Mouse (Mus musculus): Measurements from ENCODE around the gene Gm28374. TPM values are rescaled to one million over a fixed set of nuclear protein-coding genes. Genes with fewer than 3 reads are reported as not detected.

The Gm28374 gene
- polyA plus RNA-seq, 1 experiment = 0.26 TPM

GRCm38 (mm10) chr19:6069851-6070250, 12.2 kb downstream of the Gm28374 start:
- Histone ChIP-seq H3K27me3 (ENCODE audit: control insufficient read depth, insufficient read depth, insufficient read length) (no peaks in the 10 kb centered on the region), H3K79me2 (ENCODE audit: control insufficient read depth, insufficient read depth) (peaks cover 5% of the 10 kb centered on the region), H3K36me3 (ENCODE audit: control insufficient read depth, insufficient read depth) (peaks cover 3% of the 10 kb centered on the region), H3K4me2 (ENCODE audit: low read depth) (no peak overlapping the region), H3ac (ENCODE audit: control insufficient read depth, insufficient read length) (no peak overlapping the region), H3K4me3 (no peak overlapping the region)
- TF ChIP-seq E2F4 (IDR thresholded peaks at IDR 0.05; ENCODE audit: insufficient read depth) = no peak
- TF ChIP-seq TCF3 (IDR thresholded peaks at IDR 0.05; ENCODE audit: insufficient read length, low read depth) = no peak
- no peak for TF ChIP-seq TCF12 (IDR thresholded peaks at IDR 0.05; ENCODE audit: insufficient read depth, poor library complexity, severe bottlenecking)
- no peak for TF ChIP-seq REST (IDR thresholded peaks at IDR 0.05; ENCODE audit: insufficient read depth, insufficient read length)
- TF ChIP-seq MAX (IDR thresholded peaks at IDR 0.05; ENCODE audit: low read depth) = no peak
- no peak for TF ChIP-seq MYOD1 (IDR thresholded peaks at IDR 0.05; ENCODE audit: control insufficient read depth in 1 of 3, insufficient read length in 2 of 3, low read depth in 2 of 3)
- no peak for TF ChIP-seq CEBPB (IDR thresholded peaks at IDR 0.05; ENCODE audit: insufficient read depth, poor library complexity, severe bottlenecking)
- TF ChIP-seq USF1 (IDR thresholded peaks at IDR 0.05; ENCODE audit: low read depth) = no peak
- no peak for TF ChIP-seq SRF (IDR thresholded peaks at IDR 0.05; ENCODE audit: control insufficient read depth, insufficient read length, low read depth)
- no peak for TF ChIP-seq MYOG (IDR thresholded peaks at IDR 0.05; ENCODE audit: control insufficient read depth in 1 of 3, insufficient read depth in 1 of 3, insufficient read length in 2 of 3, low read depth in 2 of 3)
- no peak for TF ChIP-seq POLR2A (IDR thresholded peaks at IDR 0.05; ENCODE audit: insufficient read length, low read depth)

GRCm38 (mm10) chr19:6068951-6069350, 13.1 kb downstream of the Gm28374 start:
- H3K79me2 ChIP-seq (ENCODE audit: control insufficient read depth, insufficient read depth) = peaks cover 5% of the 10 kb centered on the region
- TF ChIP-seq SRF (IDR thresholded peaks at IDR 0.05; ENCODE audit: control insufficient read depth, insufficient read length, low read depth) = no peak
- no peak for TF ChIP-seq POLR2AphosphoS2 (IDR thresholded peaks at IDR 0.05; ENCODE audit: insufficient read length, low read depth)
- no peak for TF ChIP-seq REST (IDR thresholded peaks at IDR 0.05; ENCODE audit: insufficient read depth, insufficient read length)
- no peak for TF ChIP-seq E2F4 (IDR thresholded peaks at IDR 0.05; ENCODE audit: insufficient read depth)
- no peak for TF ChIP-seq TCF12 (IDR thresholded peaks at IDR 0.05; ENCODE audit: insufficient read depth, poor library complexity, severe bottlenecking)
- TF ChIP-seq USF1 (IDR thresholded peaks at IDR 0.05; ENCODE audit: low read depth) = no peak
- no peak for TF ChIP-seq MYOG (IDR thresholded peaks at IDR 0.05; ENCODE audit: control insufficient read depth in 1 of 3, insufficient read depth in 1 of 3, insufficient read length in 2 of 3, low read depth in 2 of 3)
- TF ChIP-seq MAX (IDR thresholded peaks at IDR 0.05; ENCODE audit: low read depth) = no peak
- H3K4me2 ChIP-seq (ENCODE audit: low read depth) = no peak overlapping the region
- H3K4me3 ChIP-seq = no peak overlapping the region
- H3ac ChIP-seq (ENCODE audit: control insufficient read depth, insufficient read length) = no peak overlapping the region
- H3K36me3 ChIP-seq (ENCODE audit: control insufficient read depth, insufficient read depth) = peaks cover 3% of the 10 kb centered on the region
- no peaks in the 10 kb centered on the region for H3K27me3 ChIP-seq (ENCODE audit: control insufficient read depth, insufficient read depth, insufficient read length)

- no peaks in the 10 kb centered on the region for H3K36me3 ChIP-seq (ENCODE audit: control insufficient read depth, insufficient read depth)
- H3K4me2 ChIP-seq (ENCODE audit: low read depth) = peak within 1 kb of the TSS; percentile 99
- peaks cover 11% of the 10 kb centered on the region for H3K79me2 ChIP-seq (ENCODE audit: control insufficient read depth, insufficient read depth)
- H3K27me3 ChIP-seq (ENCODE audit: control insufficient read depth, insufficient read depth, insufficient read length) = no peaks in the 10 kb centered on the region
- H3ac ChIP-seq (ENCODE audit: control insufficient read depth, insufficient read length) = peak within 1 kb of the TSS; percentile 17
- H3K4me3 ChIP-seq = peak within 1 kb of the TSS; percentile 41
- TF ChIP-seq MYOD1 (IDR thresholded peaks at IDR 0.05; ENCODE audit: control insufficient read depth in 1 of 3, insufficient read length in 2 of 3, low read depth in 2 of 3) (peak in 1 of 3 experiments; percentile 43), E2F4 (IDR thresholded peaks at IDR 0.05; ENCODE audit: insufficient read depth) (peak; percentile 75), POLR2AphosphoS2 (IDR thresholded peaks at IDR 0.05; ENCODE audit: insufficient read length, low read depth) (peak; percentile 16), TCF3 (IDR thresholded peaks at IDR 0.05; ENCODE audit: insufficient read length, low read depth) (no peak), MYOG (IDR thresholded peaks at IDR 0.05; ENCODE audit: control insufficient read depth in 1 of 3, insufficient read depth in 1 of 3, insufficient read length in 2 of 3, low read depth in 2 of 3) (peak in 2 of 3 experiments; percentile 38 to 42), POLR2A (IDR thresholded peaks at IDR 0.05; ENCODE audit: insufficient read length, low read depth) (no peak), REST (IDR thresholded peaks at IDR 0.05; ENCODE audit: insufficient read depth, insufficient read length) (no peak)
Observed at GRCm38 (mm10) chr19:6067724-6068415, 14.2 kb downstream of the Gm28374 start, which contains the start of gene Tm7sf2. Tm7sf2 (minus strand) TSS chr19:6068373.

- peaks cover 18% of the 10 kb centered on the region for H3K79me2 ChIP-seq (ENCODE audit: control insufficient read depth, insufficient read depth)
- H3ac ChIP-seq (ENCODE audit: control insufficient read depth, insufficient read length) = peak overlapping the region; percentile 17
- H3K4me2 ChIP-seq (ENCODE audit: low read depth) = peak overlapping the region; percentile 99
- peak overlapping the region; percentile 41 for H3K4me3 ChIP-seq
- TF ChIP-seq POLR2AphosphoS2 (IDR thresholded peaks at IDR 0.05; ENCODE audit: insufficient read length, low read depth) (peak; percentile 83), E2F4 (IDR thresholded peaks at IDR 0.05; ENCODE audit: insufficient read depth) (no peak), REST (IDR thresholded peaks at IDR 0.05; ENCODE audit: insufficient read depth, insufficient read length) (no peak), MYOD1 (IDR thresholded peaks at IDR 0.05; ENCODE audit: control insufficient read depth in 1 of 3, insufficient read length in 2 of 3, low read depth in 2 of 3) (no peak)
- H3K27me3 ChIP-seq (ENCODE audit: control insufficient read depth, insufficient read depth, insufficient read length) = no peaks in the 10 kb centered on the region
- H3K36me3 ChIP-seq (ENCODE audit: control insufficient read depth, insufficient read depth) = no peaks in the 10 kb centered on the region
Observed at GRCm38 (mm10) chr19:6067011-6067723, 14.9 kb downstream of the Gm28374 start.

GRCm38 (mm10) chr19:6066571-6066970, 15.5 kb downstream of the Gm28374 start:
- peak overlapping the region; percentile 41 for H3K4me3 ChIP-seq
- TF ChIP-seq POLR2AphosphoS2 (IDR thresholded peaks at IDR 0.05; ENCODE audit: insufficient read length, low read depth) (no peak), MAX (IDR thresholded peaks at IDR 0.05; ENCODE audit: low read depth) (no peak), POLR2A (IDR thresholded peaks at IDR 0.05; ENCODE audit: insufficient read length, low read depth) (no peak)
- peaks cover 23% of the 10 kb centered on the region for H3K79me2 ChIP-seq (ENCODE audit: control insufficient read depth, insufficient read depth)
- H3ac ChIP-seq (ENCODE audit: control insufficient read depth, insufficient read length) = peak overlapping the region; percentile 17
- no peaks in the 10 kb centered on the region for H3K27me3 ChIP-seq (ENCODE audit: control insufficient read depth, insufficient read depth, insufficient read length)
- H3K36me3 ChIP-seq (ENCODE audit: control insufficient read depth, insufficient read depth) = no peaks in the 10 kb centered on the region
- H3K4me2 ChIP-seq (ENCODE audit: low read depth) = peak overlapping the region; percentile 99

Data from myocyte (in vitro differentiated cells).